Mouse (Mus musculus): Measurements from ENCODE around the gene Krt39.

Gene Krt39

GRCm38 (mm10) chr11:99521288-99521860 is at the start of gene Krt39:
Krt39 (minus strand) TSS chr11:99521338.
- no peak for DNase-seq (ENCODE audit: low read depth, low spot score)

DNA sequence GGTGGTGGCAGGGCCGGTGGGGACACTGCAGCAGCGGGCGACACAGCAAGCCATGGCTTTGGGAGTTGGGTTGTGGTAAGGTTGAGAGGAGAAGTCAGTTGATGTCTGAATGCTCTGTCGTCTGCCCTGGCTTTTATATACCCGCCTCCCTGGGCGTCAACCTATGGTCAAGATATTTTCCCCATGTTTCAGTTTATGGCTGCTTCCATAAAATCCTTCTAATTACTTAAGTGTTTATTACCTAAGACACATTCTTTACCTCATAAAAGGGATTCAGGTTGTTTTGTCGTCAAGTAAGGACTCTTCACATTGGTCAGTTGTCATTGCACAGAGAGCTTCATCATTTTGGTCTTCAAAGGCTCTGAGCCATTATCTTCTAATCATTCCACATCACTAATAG is 45.4 kb upstream of the Krt39 start, which contains the start of gene Krtap3-1:
Krtap3-1 (minus strand) TSS at position 101 of the 400 bp plus-strand sequence.
- DNase-seq (ENCODE audit: low read depth, low spot score), result no peak

GRCm38 (mm10) chr11:99562580-99562979 is 41.4 kb upstream of the Krt39 start:
- no peak for DNase-seq (ENCODE audit: low read depth, low spot score)

DNA sequence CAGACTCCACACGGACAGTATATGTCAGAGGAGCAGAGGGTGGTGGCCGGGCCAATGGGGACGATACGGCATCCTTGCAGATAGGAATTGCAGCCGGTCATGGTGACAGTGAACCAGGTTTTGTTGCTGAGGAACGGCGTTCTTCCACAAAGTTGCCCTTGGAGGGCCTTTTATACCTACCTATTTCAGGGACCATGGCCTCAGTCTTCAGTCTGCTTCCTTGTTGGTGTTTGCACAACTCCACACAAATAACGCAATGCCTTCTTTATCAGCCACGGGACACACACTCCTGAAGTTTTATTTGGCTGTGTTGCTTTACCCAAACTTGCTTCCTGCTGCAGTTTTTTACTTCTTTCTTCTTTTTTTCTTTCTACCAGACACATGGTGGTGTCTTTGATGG is 38.2 kb upstream of the Krt39 start, which contains the start of gene Gm11939:
Gm11939 (minus strand) TSS at position 101 of the 400 bp plus-strand sequence.
- DNase-seq (ENCODE audit: low read depth, low spot score), result no peak

- DNase-seq (ENCODE audit: low read depth, low spot score), result no peak
Measured at GRCm38 (mm10) chr11:99557976-99558745, 37.0 kb upstream of the Krt39 start.

- no peak for DNase-seq (ENCODE audit: low read depth, low spot score)
Measured at GRCm38 (mm10) chr11:99556753-99557152, 35.6 kb upstream of the Krt39 start, which contains the start of gene Krtap3-2. Krtap3-2 (minus strand) TSS chr11:99556853.

DNA sequence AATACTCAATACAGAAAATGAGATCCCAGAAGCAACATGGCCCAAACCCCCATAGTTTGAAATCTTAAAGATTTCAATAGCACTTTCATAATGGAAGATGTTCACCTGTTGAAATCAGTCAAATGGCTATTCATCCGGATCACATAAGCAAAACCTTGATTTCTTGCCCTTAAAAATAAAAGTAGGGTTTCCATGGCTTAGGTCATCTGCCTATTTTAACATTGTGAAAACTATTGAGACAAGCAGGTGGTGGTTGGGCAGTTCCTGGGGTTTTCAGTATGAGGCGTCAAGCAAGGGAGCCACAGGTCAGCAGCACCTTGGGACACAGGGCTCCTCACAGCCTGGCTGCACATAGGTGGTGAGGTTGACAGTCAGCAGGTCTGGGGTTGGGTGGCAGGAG is 35.1 kb upstream of the Krt39 start:
- no peak for DNase-seq (ENCODE audit: low read depth, low spot score)

GRCm38 (mm10) chr11:99550765-99551164 is 29.6 kb upstream of the Krt39 start, which contains the start of gene Krtap3-3:
Krtap3-3 (minus strand) TSS chr11:99550865.
- no peak for DNase-seq (ENCODE audit: low read depth, low spot score)

- DNase-seq (ENCODE audit: low read depth, low spot score), result peak; percentile 27
Measured at GRCm38 (mm10) chr11:99547892-99548291, 26.8 kb upstream of the Krt39 start.

DNA sequence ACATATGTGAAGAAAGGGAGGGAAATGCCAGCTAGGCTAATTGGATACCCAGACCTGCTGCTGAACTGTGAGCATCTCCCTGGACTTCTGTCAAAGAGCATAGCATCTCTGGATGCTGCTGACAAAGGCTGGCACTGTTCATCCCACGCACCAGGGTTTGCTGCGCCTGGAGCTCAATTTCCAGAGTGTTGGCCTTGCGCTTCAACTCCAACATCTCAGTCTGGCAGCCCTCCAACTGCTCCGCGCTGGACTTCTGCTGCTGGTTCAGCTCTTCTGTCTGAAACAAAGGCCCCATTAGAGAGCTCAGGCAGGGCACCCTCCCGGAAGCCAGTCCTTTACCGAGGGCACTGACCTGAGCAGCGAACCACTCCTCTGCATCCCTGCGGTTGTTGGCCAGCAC is 18.6 kb upstream of the Krt39 start:
- no peak for DNase-seq (ENCODE audit: low read depth, low spot score)

- DNase-seq (ENCODE audit: low read depth, low spot score), result no peak
Measured at GRCm38 (mm10) chr11:99514098-99514497, 7.0 kb downstream of the Krt39 start.

GRCm38 (mm10) chr11:99500095-99500805 is 20.9 kb downstream of the Krt39 start:
- peak; percentile 18 for DNase-seq (ENCODE audit: low read depth, low spot score)

- DNase-seq (ENCODE audit: low read depth, low spot score), result no peak
Measured at GRCm38 (mm10) chr11:99496460-99496859, 24.7 kb downstream of the Krt39 start.

- DNase-seq (ENCODE audit: low read depth, low spot score), result no peak
Measured at GRCm38 (mm10) chr11:99494741-99495140, 26.4 kb downstream of the Krt39 start.

GRCm38 (mm10) chr11:99493574-99493850 is 27.6 kb downstream of the Krt39 start:
- DNase-seq (ENCODE audit: low read depth, low spot score), result peak; percentile 5

DNA sequence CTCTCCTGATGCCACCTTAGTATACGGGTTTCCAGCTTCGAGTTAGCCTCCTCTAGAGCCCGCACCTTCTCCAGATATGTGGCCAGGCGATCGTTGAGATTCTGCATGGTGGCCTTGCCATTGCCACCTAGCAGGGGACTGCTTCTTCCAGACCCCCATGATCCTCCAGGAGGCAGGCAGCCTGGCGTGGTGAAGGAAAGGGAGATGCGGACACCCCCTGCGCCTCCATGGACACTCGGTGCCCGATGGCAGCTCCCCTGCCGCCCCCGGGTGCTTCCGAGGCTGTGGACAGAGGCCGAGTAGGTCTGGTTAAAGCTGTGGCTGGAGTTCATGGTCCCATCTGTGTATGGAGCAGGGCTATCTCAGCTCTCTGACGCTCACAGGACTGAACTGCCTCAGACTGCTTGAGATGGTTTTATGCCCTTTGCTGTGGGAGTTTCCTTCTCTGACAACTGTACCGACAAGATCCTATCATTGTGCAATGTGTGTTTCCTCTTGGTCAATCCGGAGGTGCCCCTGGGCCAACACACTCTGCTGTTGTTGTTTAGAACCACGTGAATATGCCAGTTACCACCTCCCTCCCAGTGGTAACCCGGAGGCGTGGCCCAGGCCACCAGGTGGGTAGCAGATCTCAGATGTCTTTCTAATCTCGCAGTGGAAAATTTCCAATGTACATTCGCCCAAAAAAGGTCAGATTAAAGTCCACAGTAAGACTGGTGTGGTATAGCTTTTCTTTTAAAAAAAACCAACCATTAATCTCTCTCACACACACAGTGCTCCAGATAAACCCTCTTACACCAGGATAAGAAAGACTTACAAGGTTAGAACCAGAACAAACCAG is 28.2 kb downstream of the Krt39 start, which contains the start of gene Krt23:
Krt23 (minus strand) TSS at position 405 of the 841 bp plus-strand sequence.
- DNase-seq (ENCODE audit: low read depth, low spot score), result no peak

- DNase-seq (ENCODE audit: low read depth, low spot score), result no peak
Measured at GRCm38 (mm10) chr11:99491040-99491439, 30.1 kb downstream of the Krt39 start.

GRCm38 (mm10) chr11:99490624-99491023 is 30.5 kb downstream of the Krt39 start:
- DNase-seq (ENCODE audit: low read depth, low spot score), result no peak

DNA sequence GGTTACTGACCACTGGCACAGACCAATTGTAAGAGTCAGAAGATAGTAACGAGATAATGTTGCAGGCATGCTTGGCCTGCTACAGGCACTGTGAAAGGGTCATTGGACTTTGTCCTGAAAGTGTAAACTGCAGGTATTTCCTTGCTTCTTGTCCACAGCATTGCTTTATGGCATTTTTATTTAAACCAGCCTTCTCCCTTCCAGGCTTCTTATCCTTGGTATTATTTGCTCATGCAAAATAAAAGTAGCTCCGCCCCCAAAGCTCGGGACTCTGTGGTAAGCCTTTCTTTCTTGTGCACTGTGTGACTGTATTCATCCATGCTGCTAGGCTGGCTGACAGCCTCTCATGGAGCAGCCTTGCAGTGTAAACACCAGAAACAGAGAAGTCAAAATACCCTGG is 31.9 kb downstream of the Krt39 start:
- DNase-seq (ENCODE audit: low read depth, low spot score), result no peak

DNA sequence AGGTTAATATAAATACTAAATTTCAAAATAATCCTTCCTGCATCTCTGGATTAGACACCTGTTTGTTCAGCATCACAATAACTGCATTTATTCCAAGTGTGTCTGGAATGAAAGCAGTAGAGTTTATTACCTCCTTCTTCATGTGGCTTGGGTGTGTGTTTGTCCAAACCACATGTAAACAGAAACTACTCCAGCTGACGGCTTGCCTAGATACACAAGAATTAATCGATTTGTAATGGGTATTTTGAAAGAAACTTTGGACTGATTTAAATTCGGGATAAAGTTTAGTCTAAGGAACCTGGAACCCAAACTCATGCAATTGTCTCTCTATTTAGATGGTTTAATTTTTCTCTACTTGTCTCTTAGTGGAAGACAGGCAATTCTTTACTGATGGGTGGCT is 46.2 kb downstream of the Krt39 start:
- no peak for DNase-seq (ENCODE audit: low read depth, low spot score)

- DNase-seq (ENCODE audit: low read depth, low spot score), result no peak
Measured at GRCm38 (mm10) chr11:99473433-99473832, 47.7 kb downstream of the Krt39 start.

GRCm38 (mm10) chr11:99472405-99472804 is 48.7 kb downstream of the Krt39 start:
- no peak for DNase-seq (ENCODE audit: low read depth, low spot score)
